Mouse (Mus musculus) embryonic facial prominence, embryonic 14.5 days (tissue): ENCODE data around the gene Fam114a1. TPM values are rescaled to one million over a fixed set of nuclear protein-coding genes. Genes with fewer than 3 reads are reported as not detected.
A peak's percentile ranks its signal among the peaks of the same experiment; 100 is the strongest.

Experiments
- ATAC-seq: fragments of 200-750 bp; cut with Nextera tagmentation; 2 replicates; pipeline ENCODE4 v1.8.0; 2017; ENCODE audit warnings: low read depth, moderate number of reproducible peaks, moderate TSS enrichment
- DNase-seq: peaks from one replicate; pipeline ENCODE4 v3.0.0-alpha.2; 2015; ENCODE audit warnings: low spot score
- H3K27ac ChIP-seq: fragments of 300-500 bp; sonication (generic); replicated peaks from 2 replicates; pipeline ENCODE4 v1.5.1; 2014; ENCODE audit warnings: low read depth, mild to moderate bottlenecking, low read length, moderate library complexity
- H3K27me3 ChIP-seq: fragments of 300-500 bp; sonication (generic); replicated peaks from 2 replicates; pipeline ENCODE4 v1.6.1; 2014; ENCODE audit warnings: low read length; ENCODE audit not compliant: control insufficient read depth, insufficient read depth
- H3K36me3 ChIP-seq: fragments of 300-500 bp; sonication (generic); 2 replicates; pipeline ENCODE4 v1.6.1; 2014; ENCODE audit warnings: low read length, mixed read lengths; ENCODE audit not compliant: control insufficient read depth, insufficient read depth
- H3K4me1 ChIP-seq: fragments of 300-500 bp; sonication (generic); 2 replicates; pipeline ENCODE4 v1.6.1; 2014; ENCODE audit warnings: antibody characterized with exemption, low read length; ENCODE audit not compliant: control insufficient read depth, insufficient read depth
- H3K4me2 ChIP-seq: fragments of 300-500 bp; sonication (generic); 2 replicates; pipeline ENCODE4 v1.6.1; 2014; ENCODE audit warnings: low read depth, mild to moderate bottlenecking, low read length, moderate library complexity, mixed read lengths
- H3K4me3 ChIP-seq: fragments of 300-500 bp; sonication (generic); 2 replicates; pipeline ENCODE4 v1.5.1; 2014; ENCODE audit warnings: low read depth, mild to moderate bottlenecking, low read length
- H3K9ac ChIP-seq: fragments of 300-500 bp; sonication (generic); 2 replicates; pipeline ENCODE4 v1.6.1; 2014; ENCODE audit warnings: low read depth, mild to moderate bottlenecking, low read length, moderate library complexity, mixed read lengths
- H3K9me3 ChIP-seq: fragments of 300-500 bp; sonication (generic); 2 replicates; pipeline ENCODE4 v1.6.1; 2016; ENCODE audit warnings: low read length; ENCODE audit not compliant: control insufficient read depth
- WGBS: fragments of 180-500 bp; shearing (Covaris S2); extraction: QIAGEN DNeasy Blood & Tissue Kit; methylation state at CpG from one replicate; pipeline ENCODE4 v1.1.7; 2014; 5-methylcytosine and 5-hydroxymethylcytosine counted together
- polyA plus RNA-seq: library from polyadenylated mRNA; unstranded; fragments of >200 nt; fragmentation: Nextera tagmentation; extraction: Ambion mirVana; gene quantifications from 2 replicates; pipeline ENCODE4 v1.2.1, GENCODE M21; 2014

The Fam114a1 gene
- polyA plus RNA-seq, 1 experiment from 2014 or later, result 60.6 TPM

- 87% methylated on average over 13 of the region's 13 CpGs for WGBS
- Histone ChIP-seq H3K27me3 (no peaks in the 10 kb centered on the region), H3K36me3 (no peaks in the 10 kb centered on the region), H3K9me3 (no peaks in the 10 kb centered on the region), H3K9ac (no peak overlapping the region), H3K4me2 (no peak overlapping the region), H3K4me3 (no peak overlapping the region), H3K27ac (no peak overlapping the region), H3K4me1 (no peaks in the 10 kb centered on the region)
- no peak for DNase-seq
- ATAC-seq, result no peak
Observed at GRCm38 (mm10) chr5:64960857-64961391, 8.9 kb upstream of the Fam114a1 start.

GRCm38 (mm10) chr5:64963271-64963670 is 6.6 kb upstream of the Fam114a1 start:
- no peak for ATAC-seq
- no peak overlapping the region for H3K4me3 ChIP-seq
- no peak overlapping the region for H3K4me2 ChIP-seq
- no peaks in the 10 kb centered on the region for H3K9me3 ChIP-seq
- H3K27me3 ChIP-seq, result no peaks in the 10 kb centered on the region
- 83% methylated on average over 5 of the region's 5 CpGs for WGBS
- H3K4me1 ChIP-seq, result no peaks in the 10 kb centered on the region
- no peak overlapping the region for H3K27ac ChIP-seq
- no peak overlapping the region for H3K9ac ChIP-seq
- no peak for DNase-seq
- no peaks in the 10 kb centered on the region for H3K36me3 ChIP-seq

- DNase-seq (no peak), ATAC-seq (no peak)
- Histone ChIP-seq H3K4me1 (no peaks in the 10 kb centered on the region), H3K27me3 (no peaks in the 10 kb centered on the region), H3K4me3 (no peak overlapping the region), H3K9me3 (no peaks in the 10 kb centered on the region), H3K27ac (no peak overlapping the region), H3K36me3 (no peaks in the 10 kb centered on the region), H3K4me2 (no peak overlapping the region), H3K9ac (no peak overlapping the region)
- WGBS, result 85% methylated on average over 3 of the region's 3 CpGs
Observed at GRCm38 (mm10) chr5:64963735-64964134, 6.1 kb upstream of the Fam114a1 start.

GRCm38 (mm10) chr5:64968961-64969860 is 660 bp upstream of the Fam114a1 start:
- H3K4me2 ChIP-seq, result peak overlapping the region; percentile 74
- peak overlapping the region; percentile 76 for H3K4me3 ChIP-seq
- WGBS, result 6% methylated on average over 14 of the region's 14 CpGs
- peak overlapping the region; percentile 89 for H3K9ac ChIP-seq
- DNase-seq (peak; percentile 66), ATAC-seq (peak; percentile 76)
- no peaks in the 10 kb centered on the region for H3K36me3 ChIP-seq
- H3K27ac ChIP-seq, result peak overlapping the region; percentile 90
- no peaks in the 10 kb centered on the region for H3K9me3 ChIP-seq
- H3K4me1 ChIP-seq, result peaks cover 5% of the 10 kb centered on the region; the same call in 1 of the 2 replicates
- H3K27me3 ChIP-seq, result no peaks in the 10 kb centered on the region

- no peak overlapping the region for H3K9ac ChIP-seq
- H3K4me1 ChIP-seq, result peaks cover 5% of the 10 kb centered on the region; the same call in 1 of the 2 replicates
- no peaks in the 10 kb centered on the region for H3K9me3 ChIP-seq
- WGBS, result 75% methylated on average over 5 of the region's 5 CpGs
- no peak overlapping the region for H3K27ac ChIP-seq
- ATAC-seq (no peak), DNase-seq (no peak)
- H3K4me3 ChIP-seq, result no peak overlapping the region
- no peak overlapping the region for H3K4me2 ChIP-seq
- peaks cover 9% of the 10 kb centered on the region for H3K36me3 ChIP-seq
- no peaks in the 10 kb centered on the region for H3K27me3 ChIP-seq
Observed at GRCm38 (mm10) chr5:64975121-64975520, 5.2 kb downstream of the Fam114a1 start.

- ATAC-seq, result no peak
- Histone ChIP-seq H3K27ac (no peak overlapping the region), H3K27me3 (no peaks in the 10 kb centered on the region), H3K9ac (no peak overlapping the region), H3K4me2 (no peak overlapping the region), H3K4me1 (no peaks in the 10 kb centered on the region), H3K9me3 (no peaks in the 10 kb centered on the region), H3K36me3 (peaks cover 22% of the 10 kb centered on the region), H3K4me3 (no peak overlapping the region)
- DNase-seq, result no peak
- 79% methylated on average over 8 of the region's 8 CpGs for WGBS
Observed at GRCm38 (mm10) chr5:64977128-64977527, 7.3 kb downstream of the Fam114a1 start.

GRCm38 (mm10) chr5:64985971-64986370 is 16.1 kb downstream of the Fam114a1 start:
- no peak for ATAC-seq

GRCm38 (mm10) chr5:64989940-64990339 is 20.1 kb downstream of the Fam114a1 start:
- no peak overlapping the region for H3K4me3 ChIP-seq
- no peak overlapping the region for H3K9ac ChIP-seq
- no peaks in the 10 kb centered on the region for H3K4me1 ChIP-seq
- H3K36me3 ChIP-seq, result peaks cover 32% of the 10 kb centered on the region
- no peak overlapping the region for H3K4me2 ChIP-seq
- ATAC-seq (no peak), DNase-seq (no peak)
- H3K27me3 ChIP-seq, result no peaks in the 10 kb centered on the region
- H3K9me3 ChIP-seq, result no peaks in the 10 kb centered on the region
- no peak overlapping the region for H3K27ac ChIP-seq
- WGBS, result 100% methylated on average over 1 of the region's 1 CpGs

More at GRCm38 (mm10) chr5:64985971-64986370, 16.1 kb downstream of the Fam114a1 start:
- Histone ChIP-seq H3K27me3 (no peaks in the 10 kb centered on the region), H3K36me3 (peaks cover 40% of the 10 kb centered on the region; the same call in 1 of the 2 replicates), H3K27ac (no peak overlapping the region), H3K9ac (no peak overlapping the region), H3K4me3 (no peak overlapping the region), H3K4me1 (no peaks in the 10 kb centered on the region), H3K9me3 (no peaks in the 10 kb centered on the region), H3K4me2 (no peak overlapping the region)
- whole genome bisulfite sequencing, result 62% methylated on average over 7 of the region's 7 CpGs
- DNase-seq, result no peak
